Mouse (Mus musculus) kidney, postnatal 0 days (tissue): ENCODE measurements around the gene Apoa4. TPM values are rescaled to one million over a fixed set of nuclear protein-coding genes. Genes with fewer than 3 reads are reported as not detected.

Experiments used
- ATAC-seq: fragments of 200-750 bp; cut with Nextera tagmentation; replicated peaks from 2 replicates; pipeline ENCODE4 v1.8.0; 2017; ENCODE audit warnings: low read depth, moderate number of reproducible peaks, moderate TSS enrichment, moderate library complexity; ENCODE audit not compliant: low FRiP score
- DNase-seq: peaks from one replicate; pipeline ENCODE4 v3.0.0-alpha.2; 2016; ENCODE audit warnings: low spot score
- H3K27ac ChIP-seq: fragments of 300-500 bp; sonication (generic); 2 replicates; pipeline ENCODE4 v1.5.1; 2014; ENCODE audit warnings: mild to moderate bottlenecking
- H3K27me3 ChIP-seq: fragments of 300-500 bp; sonication (generic); 2 replicates; pipeline ENCODE4 v1.6.1; 2014; ENCODE audit warnings: low read length, mixed read lengths; ENCODE audit not compliant: insufficient read depth
- H3K36me3 ChIP-seq: fragments of 300-500 bp; sonication (generic); 2 replicates; pipeline ENCODE4 v1.6.1; 2014; ENCODE audit warnings: low read length, mixed read lengths; ENCODE audit not compliant: insufficient read depth
- H3K4me1 ChIP-seq: fragments of 300-500 bp; sonication (generic); replicated peaks from 2 replicates; pipeline ENCODE4 v1.6.1; 2014; ENCODE audit warnings: antibody characterized with exemption, low read length, mixed read lengths; ENCODE audit not compliant: insufficient read depth
- H3K4me2 ChIP-seq: fragments of 300-500 bp; sonication (generic); 2 replicates; pipeline ENCODE4 v1.6.1; 2014; ENCODE audit warnings: mild to moderate bottlenecking, low read length, moderate library complexity, mixed read lengths
- H3K4me3 ChIP-seq: fragments of 300-500 bp; sonication (generic); replicated peaks from 2 replicates; pipeline ENCODE4 v1.5.1; 2014; ENCODE audit warnings: low read depth, low read length
- H3K9ac ChIP-seq: fragments of 300-500 bp; sonication (generic); 2 replicates; pipeline ENCODE4 v1.6.1; 2014; ENCODE audit warnings: low read depth, low read length
- H3K9me3 ChIP-seq: fragments of 300-500 bp; sonication (generic); replicated peaks from 2 replicates; pipeline ENCODE4 v1.6.1; 2016; ENCODE audit warnings: low read length, inconsistent platforms, mixed read lengths
- CTCF ChIP-seq: IDR thresholded peaks from 2 replicates; pipeline ENCODE4 v1.5.1; 2016; ENCODE audit warnings: antibody characterized with exemption, low read depth, mild to moderate bottlenecking, moderate library complexity
- WGBS: fragments of 180-500 bp; shearing (Covaris S2); extraction: QIAGEN DNeasy Blood & Tissue Kit; methylation state at CpG from one replicate; pipeline ENCODE4 v1.1.7; 2014; 5-methylcytosine and 5-hydroxymethylcytosine counted together
- polyA plus RNA-seq: library from polyadenylated mRNA; unstranded; fragments of >200 nt; fragmentation: Nextera tagmentation; extraction: Ambion mirVana; gene quantifications from 2 replicates; pipeline ENCODE4 v1.2.1, GENCODE M21; 2015

Gene Apoa4
- polyA plus RNA-seq, 1 experiment from 2014 or later, result 1.9 TPM

DNA sequence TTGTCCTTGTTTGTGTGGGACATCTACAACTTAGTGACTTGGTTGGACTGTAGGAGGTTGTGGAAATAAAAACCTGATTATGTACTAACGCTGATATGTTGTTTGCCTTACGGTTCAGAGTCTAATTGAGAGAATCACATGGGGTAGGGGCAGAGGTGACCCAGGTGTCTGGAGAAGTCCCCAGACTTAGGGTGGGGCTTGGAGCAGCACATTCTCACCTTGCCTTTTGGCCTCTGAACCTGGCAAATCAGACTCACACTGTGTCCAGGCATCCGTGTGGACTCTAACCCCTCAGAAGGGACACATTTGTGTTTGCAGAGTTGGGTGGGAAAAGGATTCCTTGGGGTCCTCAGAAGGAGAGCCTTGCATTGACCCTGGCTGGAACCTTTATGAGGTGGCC is 16.4 kb upstream of the Apoa4 start:
- Histone ChIP-seq H3K36me3 (peaks cover 25% of the 10 kb centered on the region), H3K4me3 (no peak overlapping the region), H3K4me2 (no peak overlapping the region), H3K27me3 (no peaks in the 10 kb centered on the region), H3K27ac (no peak overlapping the region), H3K9me3 (no peaks in the 10 kb centered on the region), H3K9ac (no peak overlapping the region), H3K4me1 (no peaks in the 10 kb centered on the region)
- TF ChIP-seq CTCF, result no peak
- DNase-seq, result no peak
- 56% methylated on average over 3 of the region's 3 CpGs for WGBS
- no peak for ATAC-seq

DNA sequence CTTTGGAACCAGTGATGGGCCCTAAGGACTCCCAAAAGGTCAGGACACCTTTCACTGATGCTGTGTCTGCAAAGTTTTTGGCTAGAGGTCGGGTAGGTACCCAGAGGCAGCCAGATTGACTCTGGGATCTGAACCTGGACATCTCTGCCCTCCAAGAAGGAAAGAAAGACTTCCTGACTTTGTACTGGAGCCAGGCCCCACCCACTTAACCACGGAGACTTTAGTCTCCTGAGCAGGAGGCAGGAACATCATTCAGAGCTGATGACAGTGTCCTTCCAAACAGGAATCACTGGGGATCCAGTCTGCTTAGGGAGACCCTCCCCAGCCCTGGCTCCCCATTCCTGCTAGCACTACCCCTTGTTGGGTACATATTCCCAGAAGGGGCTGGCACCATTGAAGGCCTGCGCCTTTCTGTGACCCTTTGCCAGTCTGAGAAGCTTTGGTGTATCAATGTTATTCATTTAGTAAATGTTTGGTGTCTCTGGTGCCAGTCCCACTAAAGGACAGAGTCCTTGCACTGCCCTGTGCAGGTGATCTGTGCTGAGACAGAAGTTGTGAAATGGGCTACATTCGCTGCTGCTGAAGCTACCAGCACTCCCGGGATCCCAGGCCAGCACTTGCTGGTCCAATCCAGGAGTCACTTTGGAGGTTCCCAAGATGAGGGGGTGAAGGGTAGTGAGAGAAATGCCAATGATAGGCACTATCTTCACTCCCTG is 15.4 kb upstream of the Apoa4 start:
- no peak overlapping the region for H3K4me3 ChIP-seq
- H3K36me3 ChIP-seq, result peaks cover 18% of the 10 kb centered on the region
- H3K9ac ChIP-seq, result no peak overlapping the region
- H3K4me1 ChIP-seq, result no peaks in the 10 kb centered on the region
- H3K9me3 ChIP-seq, result no peaks in the 10 kb centered on the region
- 55% methylated on average over 5 of the region's 5 CpGs for WGBS
- TF ChIP-seq CTCF, result no peak
- DNase-seq (no peak), ATAC-seq (no peak)
- H3K27me3 ChIP-seq, result no peaks in the 10 kb centered on the region
- no peak overlapping the region for H3K27ac ChIP-seq
- no peak overlapping the region for H3K4me2 ChIP-seq

DNA sequence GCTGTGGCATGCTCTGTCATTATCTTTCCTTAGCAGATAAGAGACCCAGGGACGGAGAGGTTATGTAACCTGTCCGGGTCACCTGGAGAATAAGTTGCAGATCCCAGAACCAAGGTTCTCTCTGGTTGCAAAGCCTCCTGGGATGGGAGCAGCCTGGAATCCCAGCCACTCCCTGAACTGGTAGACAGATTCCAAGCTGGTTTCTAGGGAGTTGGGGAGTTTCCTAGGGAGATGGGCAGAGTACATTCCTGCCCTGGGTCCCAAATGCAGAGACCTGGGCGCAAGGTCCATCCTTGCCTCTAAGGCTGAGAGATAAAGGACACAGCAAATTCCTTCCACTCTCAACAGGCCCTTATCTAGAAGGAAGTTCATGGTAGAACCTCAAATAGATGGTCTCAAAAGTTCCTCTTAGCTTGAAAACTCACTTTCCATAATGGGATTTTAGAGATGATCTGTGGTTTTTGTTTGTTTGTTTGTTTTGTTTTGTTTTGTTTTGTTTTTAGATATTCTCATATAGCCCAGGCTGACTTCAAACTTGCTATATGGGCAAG is 13.4 kb upstream of the Apoa4 start:
- peaks cover 6% of the 10 kb centered on the region; the same call in 1 of the 2 replicates for H3K4me1 ChIP-seq
- 89% methylated on average over 3 of the region's 3 CpGs for WGBS

GRCm38 (mm10) chr9:46228491-46228890 is 12.0 kb upstream of the Apoa4 start, which contains the start of gene Apoa1:
Gene Apoa1, plus strand, starts transcription at chr9:46228580.
- Histone ChIP-seq H3K4me1 (peaks cover 6% of the 10 kb centered on the region; the same call in 1 of the 2 replicates), H3K27ac (no peak within 1 kb of the TSS), H3K27me3 (no peaks in the 10 kb centered on the region), H3K4me2 (no peak within 1 kb of the TSS), H3K36me3 (no peaks in the 10 kb centered on the region), H3K9ac (no peak within 1 kb of the TSS), H3K9me3 (no peaks in the 10 kb centered on the region), H3K4me3 (no peak within 1 kb of the TSS)
- no peak for DNase-seq
- TF ChIP-seq CTCF, result no peak
- 60% methylated on average over 9 of the region's 9 CpGs for WGBS
- no peak for ATAC-seq

More for the DNA sequence above, 13.4 kb upstream of the Apoa4 start:
- no peak overlapping the region for H3K4me2 ChIP-seq
- H3K36me3 ChIP-seq, result peaks cover under 1% of the 10 kb centered on the region; the same call in 1 of the 2 replicates
- no peaks in the 10 kb centered on the region for H3K9me3 ChIP-seq
- DNase-seq (no peak), ATAC-seq (no peak)
- H3K4me3 ChIP-seq, result no peak overlapping the region
- H3K9ac ChIP-seq, result no peak overlapping the region
- H3K27ac ChIP-seq, result no peak overlapping the region
- TF ChIP-seq CTCF, result no peak
- no peaks in the 10 kb centered on the region for H3K27me3 ChIP-seq

- H3K9ac ChIP-seq, result peak overlapping the region; percentile 47
- no peaks in the 10 kb centered on the region for H3K9me3 ChIP-seq
- H3K4me3 ChIP-seq, result peak overlapping the region; percentile 26
- H3K4me2 ChIP-seq, result peak overlapping the region; percentile 64
- ATAC-seq, result peak; percentile 88
- H3K36me3 ChIP-seq, result no peaks in the 10 kb centered on the region
- WGBS, result 15% methylated on average over 37 of the region's 37 CpGs
- H3K27me3 ChIP-seq, result no peaks in the 10 kb centered on the region
- DNase-seq, result peak; percentile 95
- H3K4me1 ChIP-seq, result peaks cover 6% of the 10 kb centered on the region; the same call in 1 of the 2 replicates
- no peak overlapping the region for H3K27ac ChIP-seq
- peak; percentile 90 for TF ChIP-seq CTCF
Observed at GRCm38 (mm10) chr9:46229573-46230449, 10.7 kb upstream of the Apoa4 start.

DNA sequence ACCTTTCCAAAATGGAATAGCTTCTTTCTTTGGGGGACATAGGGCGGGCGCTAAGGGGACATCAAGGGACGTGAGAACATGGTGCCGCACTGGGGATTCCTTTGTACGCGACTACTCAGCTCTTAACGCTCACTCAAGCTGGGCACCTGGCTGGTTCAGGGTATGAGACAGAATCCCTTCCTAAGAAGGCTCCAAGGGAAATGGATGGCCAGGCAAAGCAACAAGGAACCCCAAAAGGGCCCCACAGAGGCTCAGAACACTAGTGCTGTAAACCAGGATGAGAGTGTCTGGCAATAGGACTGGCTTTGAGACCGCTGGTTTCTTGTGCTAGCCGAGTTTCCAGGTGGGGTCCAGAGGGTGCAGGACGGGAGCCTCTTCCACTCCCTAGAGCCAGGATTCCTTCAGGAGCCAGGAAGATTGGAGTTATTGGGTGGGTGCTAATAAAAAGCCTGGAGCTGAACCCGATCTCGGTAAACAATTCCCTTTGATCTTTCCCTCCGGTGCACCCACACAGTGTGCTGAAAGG is 10.0 kb upstream of the Apoa4 start:
- peak overlapping the region; percentile 47; the same call in 1 of the 2 replicates for H3K9ac ChIP-seq

More for the DNA sequence above, 10.0 kb upstream of the Apoa4 start:
- no peaks in the 10 kb centered on the region for H3K9me3 ChIP-seq
- peak overlapping the region; percentile 64 for H3K4me2 ChIP-seq
- H3K4me3 ChIP-seq, result peak overlapping the region; percentile 26
- peaks cover 6% of the 10 kb centered on the region; the same call in 1 of the 2 replicates for H3K4me1 ChIP-seq
- no peaks in the 10 kb centered on the region for H3K27me3 ChIP-seq
- no peak for DNase-seq
- no peak overlapping the region for H3K27ac ChIP-seq
- WGBS, result 8% methylated on average over 13 of the region's 13 CpGs
- no peaks in the 10 kb centered on the region for H3K36me3 ChIP-seq
- no peak for TF ChIP-seq CTCF
- no peak for ATAC-seq
